Mouse (Mus musculus) forebrain, embryonic 12.5 days (tissue): ENCODE data around the gene Ech1. TPM values are rescaled to one million over a fixed set of nuclear protein-coding genes. Genes with fewer than 3 reads are reported as not detected.
"Not testable (repeated sequence)": the region's sequence is repeated elsewhere in the genome, so short reads cannot be mapped to it uniquely, and the experiment has no call there.

Experiments
- ATAC-seq: fragments of 200-750 bp; cut with Nextera tagmentation; 2 replicates; pipeline ENCODE4 v1.8.0; 2017; ENCODE audit warnings: moderate TSS enrichment; ENCODE audit not compliant: low FRiP score
- H3K27ac ChIP-seq: fragments of 300-500 bp; sonication (generic); 2 replicates; pipeline ENCODE4 v1.5.1; 2016; ENCODE audit warnings: mild to moderate bottlenecking
- H3K27me3 ChIP-seq: fragments of 300-500 bp; sonication (generic); 2 replicates; pipeline ENCODE4 v1.6.1; 2016; ENCODE audit warnings: mild to moderate bottlenecking
- H3K36me3 ChIP-seq: fragments of 300-500 bp; sonication (generic); replicated peaks from 2 replicates; pipeline ENCODE4 v1.6.1; 2016; ENCODE audit warnings: mild to moderate bottlenecking
- H3K4me1 ChIP-seq: fragments of 300-500 bp; sonication (generic); 2 replicates; pipeline ENCODE4 v1.6.1; 2016
- H3K4me2 ChIP-seq: fragments of 300-500 bp; sonication (generic); 2 replicates; pipeline ENCODE4 v1.6.1; 2016; ENCODE audit warnings: mild to moderate bottlenecking, moderate library complexity
- H3K4me3 ChIP-seq: fragments of 300-500 bp; sonication (generic); replicated peaks from 2 replicates; pipeline ENCODE4 v1.5.1; 2016; ENCODE audit warnings: mild to moderate bottlenecking
- H3K9ac ChIP-seq: fragments of 300-500 bp; sonication (generic); 2 replicates; pipeline ENCODE4 v1.6.1; 2016; ENCODE audit warnings: mild to moderate bottlenecking
- H3K9me3 ChIP-seq: fragments of 300-500 bp; sonication (generic); 2 replicates; pipeline ENCODE4 v1.6.1; 2016
- WGBS: fragments of 180-500 bp; shearing (Covaris S2); methylation state at CpG from one replicate; pipeline ENCODE4 v1.1.7; 2016; 5-methylcytosine and 5-hydroxymethylcytosine counted together
- polyA plus RNA-seq: library from polyadenylated mRNA; unstranded; fragments of >200 nt; fragmentation: Nextera tagmentation; extraction: Ambion mirVana; gene quantifications from 2 replicates; pipeline ENCODE4 v1.2.1, GENCODE M21; 2016

Gene Ech1
- polyA plus RNA-seq, 1 experiment from 2014 or later: 63.9 TPM

DNA sequence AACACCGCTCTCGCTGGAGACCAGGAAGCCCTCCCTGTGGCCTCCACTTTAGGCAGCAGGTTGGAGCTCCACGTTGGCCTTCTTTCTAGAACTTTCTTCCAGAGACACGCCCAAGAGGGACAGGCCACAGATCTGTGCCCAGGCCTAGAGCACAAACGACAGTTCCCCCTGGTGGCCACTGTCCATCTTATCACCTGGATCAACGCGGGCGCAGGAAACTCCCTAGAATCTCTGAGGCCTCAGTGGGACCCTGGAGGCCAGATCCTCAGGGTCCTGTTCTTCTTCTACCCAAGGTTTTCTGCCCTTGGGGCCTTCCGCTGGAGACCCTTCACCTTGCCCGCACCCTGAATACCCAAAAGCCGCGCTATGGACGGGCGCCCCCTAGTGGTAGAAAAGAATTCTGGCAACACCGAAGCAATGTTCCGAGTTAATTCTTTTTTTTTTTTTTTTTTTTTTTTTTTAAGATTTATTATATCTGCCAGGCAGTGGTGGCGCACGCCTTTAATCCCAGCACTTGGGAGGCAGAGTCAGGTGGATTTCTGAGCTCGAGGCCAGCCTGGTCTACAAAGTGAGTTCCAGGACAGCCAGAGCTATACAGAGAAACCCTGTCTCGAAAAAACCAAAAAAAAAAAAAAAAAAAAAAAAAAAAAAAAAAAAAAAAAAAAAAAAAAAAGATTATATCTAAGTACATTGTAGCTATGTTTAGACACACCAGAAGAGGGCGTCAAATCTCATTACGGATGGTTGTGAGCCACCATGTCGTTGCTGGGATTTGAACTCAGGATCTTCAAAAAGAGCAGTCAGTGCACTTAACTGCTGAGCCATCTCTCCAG is 42.7 kb downstream of the Ech1 start:
- not testable (repeated sequence) for H3K4me2 ChIP-seq, ATAC-seq, H3K4me3 ChIP-seq, H3K36me3 ChIP-seq, H3K27me3 ChIP-seq, H3K9ac ChIP-seq, H3K27ac ChIP-seq, H3K9me3 ChIP-seq
- 30% methylated on average over 23 of the region's 23 CpGs for WGBS
- peaks cover 11% of the 10 kb centered on the region for H3K4me1 ChIP-seq

DNA sequence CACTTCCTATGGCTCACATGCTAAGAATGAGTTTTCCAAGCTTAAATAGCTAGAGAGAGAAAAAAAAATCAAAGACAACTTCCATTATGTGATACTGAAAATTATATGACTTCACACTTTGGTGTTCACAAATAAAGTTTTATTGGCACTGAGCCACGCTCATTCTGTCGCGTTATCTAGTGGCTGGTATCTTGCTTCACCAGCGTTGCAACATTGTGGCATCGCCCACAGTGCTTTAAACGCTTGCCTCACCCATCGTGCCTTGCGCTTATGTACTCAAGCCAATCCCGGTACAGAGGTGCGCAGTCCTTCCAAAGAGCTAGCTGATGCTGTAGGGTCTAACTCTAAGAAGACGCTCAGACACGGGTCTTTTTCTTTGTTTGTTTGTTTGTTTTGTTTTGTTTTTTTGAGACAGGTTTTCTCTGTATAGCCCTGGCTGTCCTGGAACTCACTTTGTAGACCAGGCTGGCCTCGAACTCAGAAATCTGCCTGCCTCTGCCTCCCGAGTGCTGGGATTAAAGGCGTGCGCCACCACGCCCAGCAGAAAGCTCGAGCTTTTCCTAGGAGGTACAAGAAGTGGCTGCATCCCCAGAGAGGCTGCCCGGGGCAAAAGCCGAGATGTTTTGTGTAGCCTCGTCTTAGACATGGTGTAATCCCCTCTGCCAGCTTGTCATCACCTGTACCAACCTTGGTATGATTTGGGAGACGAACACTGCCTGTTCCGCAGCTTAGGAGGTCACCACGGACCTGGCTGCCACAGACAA is 46.1 kb downstream of the Ech1 start:
- no peak overlapping the region for H3K9ac ChIP-seq
- ATAC-seq: no peak
- no peak overlapping the region for H3K4me3 ChIP-seq
- 91% methylated on average over 24 of the region's 24 CpGs for WGBS
- H3K4me2 ChIP-seq: no peak overlapping the region
- H3K27ac ChIP-seq: no peak overlapping the region
- no peaks in the 10 kb centered on the region for H3K9me3 ChIP-seq
- 0 out of 2 replicates have a peak, but pooled peaks cover 2% of the 10 kb centered on the region for H3K4me1 ChIP-seq
- no peaks in the 10 kb centered on the region for H3K36me3 ChIP-seq
- H3K27me3 ChIP-seq: no peaks in the 10 kb centered on the region

DNA sequence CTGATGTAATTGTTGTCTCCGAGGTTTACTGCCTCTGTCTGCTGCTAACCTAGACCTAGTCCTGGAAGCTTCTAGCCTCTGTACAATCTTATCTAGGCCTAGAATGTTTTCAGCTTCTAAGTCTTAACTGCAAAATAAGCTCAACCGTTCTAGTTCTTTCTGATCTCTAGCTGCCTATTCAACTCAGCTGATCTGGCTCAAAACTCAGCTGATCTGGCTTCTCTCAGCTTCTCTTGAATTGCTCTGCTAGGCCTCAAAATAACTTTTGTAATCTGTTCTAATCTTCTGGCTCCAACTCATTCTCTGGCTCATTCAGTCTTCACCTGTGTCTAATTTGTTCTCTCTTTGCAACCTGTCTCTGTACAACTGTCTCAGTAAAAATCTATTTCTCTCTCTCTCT is 49.5 kb downstream of the Ech1 start:
- no peak overlapping the region for H3K9ac ChIP-seq
- WGBS: 76% methylated on average over 2 of the region's 2 CpGs
- H3K27me3 ChIP-seq: no peaks in the 10 kb centered on the region
- no peak overlapping the region for H3K4me2 ChIP-seq
- H3K4me1 ChIP-seq: no peaks in the 10 kb centered on the region
- H3K9me3 ChIP-seq: no peaks in the 10 kb centered on the region
- H3K27ac ChIP-seq: no peak overlapping the region
- H3K36me3 ChIP-seq: no peaks in the 10 kb centered on the region
- no peak overlapping the region for H3K4me3 ChIP-seq
- no peak for ATAC-seq

DNA sequence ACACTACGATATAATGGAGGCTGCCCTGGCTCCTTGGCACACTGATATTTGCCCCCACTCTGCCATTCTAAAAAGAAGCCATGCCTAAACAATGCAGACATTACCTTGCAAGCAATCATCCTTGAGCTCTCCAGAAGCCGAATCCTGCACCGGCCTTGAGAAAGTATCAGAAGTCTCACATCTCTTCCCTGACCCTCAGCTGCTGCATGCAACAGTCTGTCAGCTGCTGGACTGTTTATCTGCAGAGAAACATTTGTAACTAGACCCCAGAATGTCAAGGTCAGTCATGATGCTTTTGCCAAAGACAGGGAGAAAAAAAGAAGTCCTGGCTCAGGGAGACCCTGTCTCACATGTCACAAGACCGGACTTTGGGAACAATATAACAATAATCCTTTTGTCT is 51.1 kb downstream of the Ech1 start:
- H3K27ac ChIP-seq: no peak overlapping the region
- H3K27me3 ChIP-seq: no peaks in the 10 kb centered on the region
- 0 out of 2 replicates have a peak, but pooled peaks cover under 1% of the 10 kb centered on the region for H3K4me1 ChIP-seq
- H3K9me3 ChIP-seq: no peaks in the 10 kb centered on the region
- no peak overlapping the region for H3K4me2 ChIP-seq
- no peaks in the 10 kb centered on the region for H3K36me3 ChIP-seq
- 77% methylated on average over 4 of the region's 4 CpGs for WGBS
- no peak for ATAC-seq
- H3K4me3 ChIP-seq: no peak overlapping the region
- no peak overlapping the region for H3K9ac ChIP-seq

DNA sequence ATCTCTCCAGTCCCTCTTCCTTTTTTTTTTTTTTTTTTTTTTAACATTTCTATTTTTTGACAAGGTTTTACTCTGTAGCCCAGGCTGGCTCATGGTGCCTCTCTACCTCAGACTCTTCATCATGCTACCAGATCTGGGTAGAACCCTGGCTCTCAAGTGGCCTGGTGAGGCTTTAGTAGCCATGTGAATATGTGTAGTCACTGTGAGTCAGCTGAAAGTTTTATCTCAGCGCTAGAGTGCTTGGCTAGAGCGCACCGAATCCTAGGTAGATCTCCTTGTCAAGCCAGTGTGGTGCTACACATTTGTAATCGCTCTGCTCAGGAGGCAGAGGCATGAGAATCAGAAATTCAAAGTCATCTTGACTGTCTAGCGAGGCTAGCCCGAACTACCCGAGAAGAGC is 52.1 kb downstream of the Ech1 start:
- no peak overlapping the region for H3K9ac ChIP-seq
- ATAC-seq: no peak
- H3K9me3 ChIP-seq: no peaks in the 10 kb centered on the region
- H3K4me3 ChIP-seq: no peak overlapping the region
- WGBS: 87% methylated on average over 7 of the region's 7 CpGs
- H3K27me3 ChIP-seq: no peaks in the 10 kb centered on the region
- no peak overlapping the region for H3K27ac ChIP-seq
- 0 out of 2 replicates have a peak, but pooled peaks cover 4% of the 10 kb centered on the region for H3K4me1 ChIP-seq
- H3K4me2 ChIP-seq: no peak overlapping the region
- H3K36me3 ChIP-seq: no peaks in the 10 kb centered on the region

DNA sequence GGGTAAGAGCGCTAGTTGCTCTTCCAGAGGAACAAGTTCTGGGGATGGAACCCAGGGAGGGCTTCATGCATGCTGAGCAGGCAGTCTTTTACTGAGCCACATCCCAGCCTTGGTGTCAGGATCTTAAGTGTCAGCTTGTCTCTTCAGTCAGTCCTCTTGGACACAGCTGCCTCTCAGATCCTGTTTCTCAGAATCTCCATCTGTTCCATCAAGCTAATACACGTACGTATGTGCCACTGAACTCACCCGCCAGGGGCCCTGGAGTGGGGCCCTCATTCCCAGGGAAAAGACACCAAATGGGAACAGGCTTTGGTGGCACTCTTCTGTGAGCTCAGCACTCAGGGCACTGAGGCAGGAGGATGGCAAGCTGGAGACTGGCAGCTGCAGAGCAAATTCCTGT is 52.8 kb downstream of the Ech1 start:
- H3K4me3 ChIP-seq: no peak overlapping the region
- H3K36me3 ChIP-seq: no peaks in the 10 kb centered on the region
- 0 out of 2 replicates have a peak, but pooled peaks cover 4% of the 10 kb centered on the region for H3K4me1 ChIP-seq
- H3K27me3 ChIP-seq: no peaks in the 10 kb centered on the region
- no peak overlapping the region for H3K9ac ChIP-seq
- H3K4me2 ChIP-seq: no peak overlapping the region
- H3K9me3 ChIP-seq: no peaks in the 10 kb centered on the region
- WGBS: 78% methylated on average over 4 of the region's 4 CpGs
- H3K27ac ChIP-seq: no peak overlapping the region
- ATAC-seq: no peak

DNA sequence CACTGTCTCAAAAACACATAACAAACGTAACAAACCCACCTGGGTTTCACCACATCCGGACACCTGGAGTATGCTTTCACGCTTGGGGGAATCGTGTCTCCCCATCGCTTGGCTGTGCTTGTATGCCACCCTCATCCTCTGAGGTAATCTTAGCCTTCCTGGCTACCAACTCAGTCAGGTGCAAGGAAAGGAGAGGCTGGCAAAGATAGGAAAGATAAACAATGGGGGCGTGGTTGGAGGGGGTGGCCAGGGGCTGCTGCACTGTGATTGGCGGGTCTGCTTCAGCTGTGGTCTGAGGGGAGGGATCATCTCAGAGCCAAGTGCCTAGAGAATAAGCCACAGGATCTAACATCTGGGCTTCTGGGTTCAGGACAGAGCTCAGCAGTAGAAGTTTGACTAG is 54.6 kb downstream of the Ech1 start:
- Histone ChIP-seq H3K4me3 (no peak overlapping the region), H3K27me3 (no peaks in the 10 kb centered on the region), H3K36me3 (no peaks in the 10 kb centered on the region), H3K27ac (no peak overlapping the region), H3K4me2 (no peak overlapping the region), H3K9me3 (no peaks in the 10 kb centered on the region), H3K4me1 (0 out of 2 replicates have a peak, but pooled peaks cover 4% of the 10 kb centered on the region), H3K9ac (no peak overlapping the region)
- ATAC-seq: no peak
- 80% methylated on average over 7 of the region's 7 CpGs for WGBS

DNA sequence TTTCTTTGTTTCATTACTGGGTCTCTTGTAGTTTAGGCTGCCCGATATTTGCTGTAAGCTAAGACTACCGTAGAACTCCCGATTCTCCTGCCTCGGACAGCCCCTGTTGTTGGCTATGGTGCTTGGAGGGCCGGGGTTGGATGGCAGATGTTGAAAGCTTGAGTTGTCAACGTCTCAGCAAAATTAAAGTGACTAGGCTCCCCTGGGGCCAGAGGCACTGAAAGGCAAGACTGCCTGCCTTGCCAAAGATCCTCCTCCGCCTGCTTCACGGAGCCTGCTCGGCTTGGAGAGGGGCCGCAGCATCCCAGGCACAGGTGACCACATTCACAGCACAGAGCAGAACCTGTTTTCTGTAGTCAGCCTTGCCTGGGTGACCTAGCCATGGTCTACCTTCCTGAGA is 55.5 kb downstream of the Ech1 start:
- Histone ChIP-seq H3K9ac (no peak overlapping the region), H3K4me2 (no peak overlapping the region), H3K27me3 (no peaks in the 10 kb centered on the region), H3K9me3 (no peaks in the 10 kb centered on the region), H3K36me3 (no peaks in the 10 kb centered on the region), H3K4me1 (0 out of 2 replicates have a peak, but pooled peaks cover 4% of the 10 kb centered on the region), H3K27ac (no peak overlapping the region), H3K4me3 (no peak overlapping the region)
- ATAC-seq: no peak
- 82% methylated on average over 10 of the region's 10 CpGs for WGBS

DNA sequence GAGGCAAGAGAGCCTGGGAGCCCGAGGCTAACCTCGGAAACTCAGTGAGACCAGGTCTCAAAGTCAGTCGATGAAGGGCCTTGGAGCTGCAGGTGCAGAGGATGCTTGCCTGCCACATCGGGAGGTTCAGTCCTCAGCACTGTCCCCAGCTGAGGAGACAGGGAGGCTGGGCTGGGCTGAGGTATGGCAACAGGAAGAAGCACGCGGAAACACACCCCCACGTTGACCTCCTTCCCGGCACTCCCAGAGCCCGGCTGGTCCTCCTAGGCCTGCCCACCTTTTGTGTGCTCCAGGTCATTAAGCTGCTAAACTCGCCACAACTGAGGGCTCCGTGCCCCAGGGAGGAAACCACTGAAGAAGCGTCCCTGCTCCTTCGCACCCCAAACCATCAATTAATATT is 56.2 kb downstream of the Ech1 start, which contains the start of gene Capn12:
TSS of gene Capn12 (plus strand) at position 224 of the 400 bp plus-strand sequence.
- Histone ChIP-seq H3K27me3 (peaks cover 2% of the 10 kb centered on the region; the same call in 1 of the 2 replicates), H3K9me3 (no peaks in the 10 kb centered on the region), H3K9ac (no peak within 1 kb of the TSS), H3K4me3 (no peak within 1 kb of the TSS), H3K4me1 (0 out of 2 replicates have a peak, but pooled peaks cover 4% of the 10 kb centered on the region), H3K36me3 (no peaks in the 10 kb centered on the region), H3K27ac (no peak within 1 kb of the TSS), H3K4me2 (no peak within 1 kb of the TSS)
- WGBS: 39% methylated on average over 13 of the region's 13 CpGs
- no peak for ATAC-seq

Other genes with a start within 250 kb of the Ech1 start
- gene Samd4b, start 227.1 kb upstream of the Ech1 start, polyA plus RNA-seq: 35.6 and 37.6 TPM in 2 replicates
- gene Pak4, start 227.0 kb upstream of the Ech1 start, polyA plus RNA-seq: 41.0 and 43.9 TPM in 2 replicates
- not detected in 2 replicates for gene Acp7, start 193.9 kb upstream of the Ech1 start, polyA plus RNA-seq
- gene Fbxo27, start 132.4 kb upstream of the Ech1 start, polyA plus RNA-seq: 4.0 and 4.2 TPM in 2 replicates
- gene Fbxo17, start 108.4 kb upstream of the Ech1 start, polyA plus RNA-seq: 7.3 and 8.0 TPM in 2 replicates
- 118 and 131 TPM in 2 replicates for gene Mrps12, start 83.4 kb upstream of the Ech1 start, polyA plus RNA-seq
- 27.9 and 28.9 TPM in 2 replicates for gene Sars2, start 83.2 kb upstream of the Ech1 start, polyA plus RNA-seq
- gene Ccer2, start 69.0 kb upstream of the Ech1 start, polyA plus RNA-seq: not detected in 2 replicates
- 68.3 and 77.4 TPM in 2 replicates for gene Sirt2, start 58.5 kb upstream of the Ech1 start, polyA plus RNA-seq
- gene Nfkbib, start 57.7 kb upstream of the Ech1 start, polyA plus RNA-seq: 42.7 and 42.9 TPM in 2 replicates
- 1.2 and 2.5 TPM in 2 replicates for gene Rinl, start 36.2 kb upstream of the Ech1 start, polyA plus RNA-seq
- 267 and 357 TPM in 2 replicates for gene Hnrnpl, start 16.7 kb upstream of the Ech1 start, polyA plus RNA-seq
- 1.7 and 2.8 TPM in 2 replicates for gene Lgals4, start 8.6 kb downstream of the Ech1 start, polyA plus RNA-seq
- gene Lgals7, start 38.6 kb downstream of the Ech1 start, polyA plus RNA-seq: 1.1 and 1.9 TPM in 2 replicates
- 0.24 and 0.57 TPM in 2 replicates for gene Capn12, start 56.2 kb downstream of the Ech1 start, polyA plus RNA-seq
- 159 and 171 TPM in 2 replicates for gene Actn4, start 137.1 kb downstream of the Ech1 start, polyA plus RNA-seq
- gene Eif3k, start 156.6 kb downstream of the Ech1 start, polyA plus RNA-seq: 314 and 342 TPM in 2 replicates
- 5.0 and 5.7 TPM in 2 replicates for gene Map4k1, start 156.8 kb downstream of the Ech1 start, polyA plus RNA-seq